Mouse (Mus musculus): ENCODE results near the gene Gm8453. TPM values are rescaled to one million over a fixed set of nuclear protein-coding genes. Genes with fewer than 3 reads are reported as not detected.
"Not testable (repeated sequence)": the region's sequence is repeated elsewhere in the genome, so short reads cannot be mapped to it uniquely, and the experiment has no call there.

The Gm8453 gene
- polyA plus RNA-seq (2014; fragmentation: Nextera tagmentation; extraction: Ambion mirVana): not detected in 2 replicates

DNA sequence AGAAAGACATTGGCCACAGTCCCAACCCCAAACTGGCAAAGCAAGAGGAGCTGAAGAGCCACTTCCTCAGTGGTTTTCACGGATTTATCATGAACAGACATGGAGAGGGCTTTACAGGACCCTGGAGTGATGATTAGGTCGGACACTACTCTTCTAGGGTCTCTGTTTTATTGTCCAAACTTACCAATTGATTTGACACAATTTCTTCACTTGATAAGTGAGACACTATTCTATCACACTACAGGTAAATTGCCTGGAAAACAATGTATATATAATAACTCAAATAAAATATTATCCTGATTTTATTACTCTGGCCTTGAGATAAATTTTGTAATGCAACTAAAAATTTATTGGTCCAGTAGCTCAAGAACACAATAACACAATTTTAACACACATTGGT lies at the start of gene Gm8453:
Gene Gm8453, minus strand, starts transcription at position 101 of the 400 bp plus-strand sequence.
- not testable (repeated sequence) for H3K4me1 ChIP-seq (ENCODE audit: control insufficient read depth, insufficient read depth, low read length); DNase-seq (ENCODE audit: low spot score); ATAC-seq; H3K27me3 ChIP-seq (replicated peaks; ENCODE audit: control insufficient read depth, insufficient read depth, low read length); H3K9me3 ChIP-seq (replicated peaks; ENCODE audit: control insufficient read depth, low read length); H3K36me3 ChIP-seq (ENCODE audit: control insufficient read depth, insufficient read depth, low read length); H3K9ac ChIP-seq (ENCODE audit: low read length); H3K4me3 ChIP-seq (ENCODE audit: low read depth, low read length); H3K4me2 ChIP-seq (ENCODE audit: low read length); H3K27ac ChIP-seq (ENCODE audit: low read depth, low read length)
- WGBS: 21% methylated on average over 1 of the region's 2 CpGs

DNA sequence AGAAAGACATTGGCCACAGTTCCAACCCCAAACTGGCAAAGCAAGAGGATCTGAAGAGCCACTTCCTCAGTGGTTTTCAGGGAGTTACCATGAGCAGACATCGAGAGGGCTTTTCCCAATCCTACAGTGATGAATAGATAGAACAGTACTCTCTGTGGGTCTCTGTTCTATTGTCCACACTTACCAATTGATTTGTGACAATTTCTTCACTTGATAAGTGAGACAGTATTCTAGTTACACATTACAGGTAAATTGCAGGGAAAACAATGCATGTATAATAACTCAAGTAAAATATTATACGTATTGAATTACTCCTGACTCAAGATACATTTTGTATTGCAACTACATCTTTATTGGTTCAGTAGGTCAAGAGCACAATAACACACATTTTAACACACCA lies 28.1 kb downstream of the Gm8453 start, which contains the start of gene Gm8653:
Gene Gm8653, minus strand, starts transcription at position 101 of the 400 bp plus-strand sequence.
- H3K9ac ChIP-seq (ENCODE audit: low read length); H3K9me3 ChIP-seq (replicated peaks; ENCODE audit: control insufficient read depth, low read length); H3K36me3 ChIP-seq (ENCODE audit: control insufficient read depth, insufficient read depth, low read length); H3K4me2 ChIP-seq (ENCODE audit: low read length); ATAC-seq; H3K27ac ChIP-seq (ENCODE audit: low read depth, low read length); H3K27me3 ChIP-seq (replicated peaks; ENCODE audit: control insufficient read depth, insufficient read depth, low read length); H3K4me3 ChIP-seq (ENCODE audit: low read depth, low read length); H3K4me1 ChIP-seq (ENCODE audit: control insufficient read depth, insufficient read depth, low read length); DNase-seq (ENCODE audit: low spot score): not testable (repeated sequence)
- WGBS: no CpG with 5 or more reads among the region's 2 CpGs

DNA sequence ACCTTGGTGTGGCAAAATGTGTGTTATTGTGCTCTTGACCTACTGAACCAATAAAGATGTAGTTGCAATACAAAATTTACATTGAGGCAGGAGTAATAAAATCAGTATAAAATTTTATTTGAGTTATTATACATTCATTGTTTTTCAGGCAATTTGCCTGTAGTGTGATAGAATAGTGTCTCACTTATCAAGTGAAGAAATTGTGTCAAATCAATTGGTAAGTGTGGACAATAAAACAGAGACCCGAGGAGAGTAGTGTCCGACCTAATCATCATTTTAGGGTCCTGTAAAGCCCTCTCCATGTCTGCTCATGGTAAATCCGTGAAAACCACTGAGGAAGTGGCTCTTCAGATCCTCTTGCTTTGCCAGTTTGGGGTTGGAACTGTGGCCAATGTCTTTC lies 40.2 kb downstream of the Gm8453 start, which contains the start of gene Vmn1r143:
Gene Vmn1r143, plus strand, starts transcription at position 301 of the 400 bp plus-strand sequence.
- not testable (repeated sequence) for H3K9ac ChIP-seq (ENCODE audit: low read length); DNase-seq (ENCODE audit: low spot score); H3K9me3 ChIP-seq (replicated peaks; ENCODE audit: control insufficient read depth, low read length); ATAC-seq; H3K4me1 ChIP-seq (ENCODE audit: control insufficient read depth, insufficient read depth, low read length); H3K4me2 ChIP-seq (ENCODE audit: low read length); H3K27me3 ChIP-seq (replicated peaks; ENCODE audit: control insufficient read depth, insufficient read depth, low read length); H3K36me3 ChIP-seq (ENCODE audit: control insufficient read depth, insufficient read depth, low read length); H3K4me3 ChIP-seq (ENCODE audit: low read depth, low read length); H3K27ac ChIP-seq (ENCODE audit: low read depth, low read length)
- no CpG with 5 or more reads among the region's 3 CpGs for WGBS

Other genes with a start within 250 kb of the Gm8453 start
- gene Vmn1r137, start 234.9 kb downstream of the Gm8453 start, polyA plus RNA-seq (2014; fragmentation: Nextera tagmentation; extraction: Ambion mirVana): not detected in 2 replicates
- gene Vmn1r138, start 200.6 kb downstream of the Gm8453 start, polyA plus RNA-seq (2014; fragmentation: Nextera tagmentation; extraction: Ambion mirVana): not detected in 2 replicates
- gene Gm6176, start 173.2 kb downstream of the Gm8453 start, polyA plus RNA-seq (2014; fragmentation: Nextera tagmentation; extraction: Ambion mirVana): not detected in 2 replicates
- gene Vmn1r139, start 160.4 kb downstream of the Gm8453 start, polyA plus RNA-seq (2014; fragmentation: Nextera tagmentation; extraction: Ambion mirVana): not detected in 2 replicates
- gene Gm16451, start 111.2 kb downstream of the Gm8453 start, polyA plus RNA-seq (2014; fragmentation: Nextera tagmentation; extraction: Ambion mirVana): not detected in 2 replicates
- gene Gm10666, start 94.7 kb downstream of the Gm8453 start, polyA plus RNA-seq (2014; fragmentation: Nextera tagmentation; extraction: Ambion mirVana): not detected in 2 replicates
- gene Vmn1r142, start 65.4 kb downstream of the Gm8453 start, polyA plus RNA-seq (2014; fragmentation: Nextera tagmentation; extraction: Ambion mirVana): not detected in 2 replicates
- gene Vmn1r143, start 40.1 kb downstream of the Gm8453 start, polyA plus RNA-seq (2014; fragmentation: Nextera tagmentation; extraction: Ambion mirVana): not detected in 2 replicates
- gene Gm8653, start 28.2 kb downstream of the Gm8453 start, polyA plus RNA-seq (2014; fragmentation: Nextera tagmentation; extraction: Ambion mirVana): not detected in 2 replicates
- gene Gm4187, start 100.2 kb upstream of the Gm8453 start, polyA plus RNA-seq (2014; fragmentation: Nextera tagmentation; extraction: Ambion mirVana): not detected in 2 replicates
- not detected in 2 replicates for gene Gm8660, start 141.6 kb upstream of the Gm8453 start, polyA plus RNA-seq (2014; fragmentation: Nextera tagmentation; extraction: Ambion mirVana)
- gene Vmn1r148, start 184.1 kb upstream of the Gm8453 start, polyA plus RNA-seq (2014; fragmentation: Nextera tagmentation; extraction: Ambion mirVana): not detected in 2 replicates
- not detected in 2 replicates for gene Vmn1r149, start 208.7 kb upstream of the Gm8453 start, polyA plus RNA-seq (2014; fragmentation: Nextera tagmentation; extraction: Ambion mirVana)
- gene Gm10665, start 234.6 kb upstream of the Gm8453 start, polyA plus RNA-seq (2014; fragmentation: Nextera tagmentation; extraction: Ambion mirVana): not detected in 2 replicates

Measured in forebrain, embryonic 14.5 days (tissue).